Mouse (Mus musculus): ENCODE data around the gene Xpr1. TPM values are rescaled to one million over a fixed set of nuclear protein-coding genes. Genes with fewer than 3 reads are reported as not detected.

Xpr1 gene
- polyA plus RNA-seq, 1 experiment: 10.0 TPM

GRCm38 (mm10) chr1:155303402-155303801, 113.8 kb downstream of the Xpr1 start:
- TF ChIP-seq GATA1 (IDR thresholded peaks at IDR 0.05; ENCODE audit: low read length): no peak

GRCm38 (mm10) chr1:155297615-155298014, 119.6 kb downstream of the Xpr1 start:
- TF ChIP-seq GATA1 (IDR thresholded peaks at IDR 0.05; ENCODE audit: low read length): no peak

DNA sequence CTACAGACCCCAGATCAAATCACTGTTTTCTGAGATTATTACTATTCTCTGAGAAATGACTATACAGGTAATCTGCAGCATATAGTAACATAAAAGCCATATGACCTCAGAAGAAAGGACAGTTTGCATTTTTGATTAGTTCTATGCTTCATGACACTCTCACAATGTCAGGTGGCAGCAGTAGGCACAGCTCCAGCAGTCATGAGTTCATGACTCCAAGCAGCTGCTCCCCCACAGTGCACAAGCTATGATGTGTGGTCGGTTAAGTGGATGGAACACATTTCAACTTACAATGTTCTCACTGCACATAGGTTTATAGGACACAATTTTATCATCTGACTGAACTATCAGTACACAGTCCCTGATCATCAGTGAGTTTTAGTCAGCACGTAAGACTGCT, 120.0 kb downstream of the Xpr1 start:
- no peak for TF ChIP-seq GATA1 (IDR thresholded peaks at IDR 0.05; ENCODE audit: low read length)

GRCm38 (mm10) chr1:155293446-155293845, 123.8 kb downstream of the Xpr1 start:
- TF ChIP-seq GATA1 (IDR thresholded peaks at IDR 0.05; ENCODE audit: low read length): no peak

DNA sequence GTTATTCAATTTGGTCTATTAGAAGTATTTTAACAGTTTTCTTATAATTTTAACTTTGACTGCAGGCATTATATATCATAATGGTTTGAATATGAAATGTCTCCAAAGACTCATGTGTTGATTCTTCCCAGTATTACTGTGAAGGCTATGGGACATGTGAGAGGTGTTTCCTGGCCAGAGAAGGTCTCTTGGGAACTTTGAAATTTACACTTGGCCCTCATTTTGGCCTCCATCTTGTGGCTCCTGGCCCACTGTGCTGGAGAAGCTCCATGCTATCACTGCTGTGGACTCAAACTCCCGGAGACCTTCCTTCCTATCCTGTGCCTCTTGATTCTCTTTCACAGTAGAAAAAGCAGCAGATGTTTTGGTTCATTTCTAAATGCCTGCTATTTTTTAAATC, 127.8 kb downstream of the Xpr1 start:
- no peak for TF ChIP-seq GATA1 (IDR thresholded peaks at IDR 0.05; ENCODE audit: low read length)

- TF ChIP-seq GATA1 (IDR thresholded peaks at IDR 0.05; ENCODE audit: low read length): no peak
Measured at GRCm38 (mm10) chr1:155288033-155288432, 129.2 kb downstream of the Xpr1 start.

DNA sequence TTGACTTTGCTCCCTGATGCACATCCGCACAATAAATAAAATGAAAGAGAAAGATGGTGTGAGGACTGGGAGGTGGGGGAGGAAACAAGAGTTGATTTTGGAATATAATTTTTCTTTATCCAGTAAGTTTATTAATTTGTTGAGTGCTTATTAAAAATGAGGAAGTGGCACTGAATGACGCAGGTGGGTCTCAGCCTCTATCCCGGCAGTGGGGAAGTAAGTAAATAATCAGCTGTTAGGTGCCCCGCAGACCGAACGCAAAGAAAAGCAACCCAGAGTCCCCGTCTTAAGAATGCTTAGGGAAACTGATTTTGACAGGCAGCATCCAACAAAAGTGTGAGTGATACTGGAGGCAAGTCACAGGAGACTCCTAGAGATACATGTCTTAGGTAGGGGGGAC, 133.4 kb downstream of the Xpr1 start:
- TF ChIP-seq GATA1 (IDR thresholded peaks at IDR 0.05; ENCODE audit: low read length): no peak

GRCm38 (mm10) chr1:155281003-155281793, 136.0 kb downstream of the Xpr1 start:
- TF ChIP-seq GATA1 (IDR thresholded peaks at IDR 0.05; ENCODE audit: low read length): no peak

- TF ChIP-seq GATA1 (IDR thresholded peaks at IDR 0.05; ENCODE audit: low read length): no peak
Measured at GRCm38 (mm10) chr1:155280306-155280705, 136.9 kb downstream of the Xpr1 start.

GRCm38 (mm10) chr1:155276381-155277033, 140.7 kb downstream of the Xpr1 start:
- no peak for TF ChIP-seq GATA1 (IDR thresholded peaks at IDR 0.05; ENCODE audit: low read length)

GRCm38 (mm10) chr1:155275793-155276192, 141.4 kb downstream of the Xpr1 start:
- TF ChIP-seq GATA1 (IDR thresholded peaks at IDR 0.05; ENCODE audit: low read length): no peak

DNA sequence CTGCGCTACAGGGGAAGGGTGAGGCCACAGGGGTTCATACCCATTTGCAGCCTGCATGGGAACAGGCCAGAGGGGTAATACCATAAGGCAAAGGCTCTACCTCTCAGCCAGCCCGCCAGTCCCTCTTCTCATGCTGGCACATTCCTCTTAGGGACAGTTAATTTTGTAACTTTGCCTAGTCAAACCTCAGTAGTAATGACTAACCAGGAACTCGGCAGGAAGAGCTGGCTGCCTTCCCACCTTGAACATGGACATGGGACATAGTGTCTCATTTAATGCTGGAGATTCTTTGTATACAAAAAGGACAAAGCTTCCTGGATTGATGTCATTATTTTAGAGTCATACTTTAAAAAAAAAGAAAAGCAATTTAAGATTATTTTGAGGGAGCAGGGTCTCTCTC, 142.2 kb downstream of the Xpr1 start:
- no peak for TF ChIP-seq GATA1 (IDR thresholded peaks at IDR 0.05; ENCODE audit: low read length)

GRCm38 (mm10) chr1:155272953-155273352, 144.3 kb downstream of the Xpr1 start:
- TF ChIP-seq GATA1 (IDR thresholded peaks at IDR 0.05; ENCODE audit: low read length): no peak

GRCm38 (mm10) chr1:155254309-155254708, 162.9 kb downstream of the Xpr1 start:
- TF ChIP-seq GATA1 (IDR thresholded peaks at IDR 0.05; ENCODE audit: low read length): no peak

- no peak for TF ChIP-seq GATA1 (IDR thresholded peaks at IDR 0.05; ENCODE audit: low read length)
Measured at GRCm38 (mm10) chr1:155253126-155253525, 164.1 kb downstream of the Xpr1 start.

- TF ChIP-seq GATA1 (IDR thresholded peaks at IDR 0.05; ENCODE audit: low read length): no peak
Measured at GRCm38 (mm10) chr1:155252631-155253121, 164.5 kb downstream of the Xpr1 start.

GRCm38 (mm10) chr1:155251596-155251995, 165.6 kb downstream of the Xpr1 start:
- no peak for TF ChIP-seq GATA1 (IDR thresholded peaks at IDR 0.05; ENCODE audit: low read length)

Measured in G1E-ER4 (cell line).